ENCODE assay signal across 9 mouse cellular contexts in the genomic region with DNA sequence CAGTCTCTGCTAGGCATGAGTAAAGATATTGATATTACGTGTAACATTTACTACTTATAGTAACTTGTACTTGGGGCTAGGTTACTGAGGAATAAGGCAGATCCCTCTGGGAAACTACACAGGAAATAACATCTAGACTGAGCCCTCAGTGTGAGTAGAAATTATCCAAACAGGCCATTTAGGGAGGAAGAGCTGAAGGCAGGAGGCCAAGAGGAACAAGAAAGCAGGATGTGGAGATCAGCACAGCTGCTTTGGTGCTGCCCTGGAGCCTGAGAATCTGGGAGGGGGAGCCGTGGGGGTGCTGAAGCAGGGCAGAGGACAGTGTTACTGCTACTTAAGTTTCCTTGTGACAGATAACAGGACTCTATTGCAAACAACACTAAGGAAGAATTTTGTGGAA. TPM values are rescaled to one million over a fixed set of nuclear protein-coding genes. Genes with fewer than 3 reads are reported as not detected.
DNase-seq lines count a peak whose midpoint lies in the region; ATAC-seq and TF ChIP-seq lines count a peak whose summit lies in the region.
"Had no signal": no experiment of that assay in that cellular context is flagged by ENCODE, and none has a peak within 500 bp of the region (broad histone marks: within the 10 kb centered on the region; RNA-seq: fewer than 3 reads in every experiment).

No protein-coding gene starts in this region.

- TF ChIP-seq POLR2A in cortical plate, adult 2 months (IDR thresholded peaks at IDR 0.05; ENCODE audit: extremely low read depth, insufficient read depth, low read length), result no peak

- no peaks in the 10 kb centered on the region for H3K9me3 ChIP-seq in forebrain, postnatal 0 days (ENCODE audit: low read length)
- H3K9me3 ChIP-seq in forebrain, embryonic 10.5 days, result peaks cover 10% of the 10 kb centered on the region; the same call in 1 of the 2 replicates
- no peaks in the 10 kb centered on the region for H3K9me3 ChIP-seq in liver, embryonic 12.5 days (replicated peaks)

- H3K9ac ChIP-seq in forebrain, postnatal 0 days, result no peak overlapping the region
- H3K9ac ChIP-seq in liver, embryonic 12.5 days, result no peak overlapping the region

- TF ChIP-seq CTCF in forebrain, postnatal 0 days (IDR thresholded peaks at IDR 0.05; ENCODE audit: low read depth), result no peak
- no peak for TF ChIP-seq CTCF in cortical plate, adult 2 months (IDR thresholded peaks at IDR 0.05; ENCODE audit: extremely low read depth, insufficient read depth, low read length)

- peak; percentile 48; the same call in 1 of the 2 replicates for ATAC-seq in forebrain, postnatal 0 days
- ATAC-seq in liver, embryonic 12.5 days, result no peak
- no peak for ATAC-seq in inflammation-experienced regulatory T-cells, adult 6 months

- no peak overlapping the region for H3K4me2 ChIP-seq in forebrain, postnatal 0 days (ENCODE audit: low read depth)
- no peak overlapping the region for H3K4me2 ChIP-seq in liver, embryonic 12.5 days

- intact Hi-C loops in heart, postnatal 25 days (cut with DNase I), result loop anchor here (2.0 kb wide), 1 partner anchor 17 kb away; no protein-coding TSS in a partner anchor

- no peaks in the 10 kb centered on the region for H3K36me3 ChIP-seq in forebrain, postnatal 0 days (ENCODE audit: insufficient read depth)
- peaks cover 28% of the 10 kb centered on the region for H3K36me3 ChIP-seq in forebrain, embryonic 10.5 days (replicated peaks)
- peaks cover 8% of the 10 kb centered on the region for H3K36me3 ChIP-seq in liver, embryonic 12.5 days

- 90% methylated on average over 2 of the region's 2 CpGs for WGBS in forebrain, postnatal 0 days
- WGBS in forebrain, embryonic 10.5 days, result 67% methylated on average over 2 of the region's 2 CpGs
- 42% methylated on average over 2 of the region's 2 CpGs for WGBS in liver, embryonic 12.5 days (ENCODE audit: insufficient replicate concordance)

- H3K4me3 ChIP-seq in forebrain, postnatal 0 days (ENCODE audit: low read depth, low read length), result no peak overlapping the region
- H3K4me3 ChIP-seq in forebrain, embryonic 10.5 days, result no peak overlapping the region
- no peak overlapping the region for H3K4me3 ChIP-seq in cortical plate, adult 2 months (ENCODE audit: insufficient read depth, low read length)
- H3K4me3 ChIP-seq in liver, embryonic 12.5 days, result no peak overlapping the region

- DNase-seq in forebrain, postnatal 0 days, result no peak
- no peak for DNase-seq in forebrain, embryonic 10.5 days (ENCODE audit: extremely low spot score, low spot score)
- DNase-seq in heart, postnatal 25 days (ENCODE audit: low spot score), result peak; percentile 47
- DNase-seq in natural killer cell, adult 2 months (ENCODE audit: low spot score in 2 of 2), result no peak
- DNase-seq in embryo, embryonic 10.5 days (ENCODE audit: low spot score), result no peak

- no peaks in the 10 kb centered on the region for H3K27me3 ChIP-seq in forebrain, postnatal 0 days (ENCODE audit: insufficient read depth, low read length)
- no peaks in the 10 kb centered on the region for H3K27me3 ChIP-seq in forebrain, embryonic 10.5 days (ENCODE audit: poor library complexity, severe bottlenecking)
- no peaks in the 10 kb centered on the region for H3K27me3 ChIP-seq in liver, embryonic 12.5 days (replicated peaks)
- H3K27me3 ChIP-seq: CH12.LX had no signal

- H3K4me1 ChIP-seq in forebrain, postnatal 0 days (ENCODE audit: insufficient read depth), result no peaks in the 10 kb centered on the region
- 0 out of 2 replicates have a peak, but pooled peaks cover 4% of the 10 kb centered on the region for H3K4me1 ChIP-seq in forebrain, embryonic 10.5 days
- H3K4me1 ChIP-seq in cortical plate, adult 2 months (ENCODE audit: control insufficient read depth, insufficient read depth, low read length), result peaks cover 2% of the 10 kb centered on the region
- peaks cover 54% of the 10 kb centered on the region for H3K4me1 ChIP-seq in liver, embryonic 12.5 days

- H3K27ac ChIP-seq in forebrain, postnatal 0 days (ENCODE audit: low read depth, low read length), result no peak overlapping the region
- no peak overlapping the region for H3K27ac ChIP-seq in forebrain, embryonic 10.5 days
- H3K27ac ChIP-seq in cortical plate, adult 2 months (ENCODE audit: insufficient read depth, low read length), result peak overlapping the region; percentile 68
- H3K27ac ChIP-seq in liver, embryonic 12.5 days, result peak overlapping the region; percentile 54

RNA-seq across cellular contexts. Expression of a gene that starts 18.4 kb away (rescaled TPM):
- 38.5 and 43.6 TPM in 2 replicates for total RNA-seq in forebrain, postnatal 0 days (2014; rRNA removed)
- 39.1 and 51.7 TPM in 2 replicates for polyA plus RNA-seq in forebrain, postnatal 0 days (2015; fragmentation: Nextera tagmentation; extraction: Ambion mirVana)
- 98.1 and 102 TPM in 2 replicates for polyA plus RNA-seq in forebrain, embryonic 10.5 days (2016; fragmentation: Nextera tagmentation; extraction: Ambion mirVana)
- polyA plus RNA-seq in cortical plate, adult 2 months (2012; rRNA removed), result 18.3 and 19.9 TPM in 2 replicates
- total RNA-seq in heart, postnatal 25 days (2021), result 100 to 1,000 TPM; 168 to 192 TPM
- 112 and 121 TPM in 2 replicates for polyA plus RNA-seq in liver, embryonic 12.5 days (2016; fragmentation: Nextera tagmentation; extraction: Ambion mirVana)
- 100 to 1,000 TPM in 2 of 3 experiments, 10 to 100 TPM in 1; 96.1 to 111 (median 106) TPM for polyA plus RNA-seq in inflammation-experienced regulatory T-cells, adult 6 months (2017; shearing (Covaris generic))

Comparison
In these comparisons a context has a peak if more than half of its experiments do, and no peak if none do; other contexts are left out.
1. H3K27ac ChIP-seq: peak in cortical plate, adult 2 months (single experiment) and liver, embryonic 12.5 days (single experiment); none in forebrain, postnatal 0 days (single experiment) and forebrain, embryonic 10.5 days (single experiment).